Mouse (Mus musculus) MEL (cell line): ENCODE results near the gene Wdr46. TPM values are rescaled to one million over a fixed set of nuclear protein-coding genes. Genes with fewer than 3 reads are reported as not detected.
"Not testable (repeated sequence)": the region's sequence is repeated elsewhere in the genome, so short reads cannot be mapped to it uniquely, and the experiment has no call there.

Experiments
- DNase-seq: peaks from one replicate; pipeline ENCODE4 v3.0.0; 2011; ENCODE audit warnings: low read depth, low spot score
- H3K27ac ChIP-seq: 2 replicates; pipeline ENCODE4 v1.5.1; 2012; ENCODE audit warnings: low read depth, mild to moderate bottlenecking, control low read depth, low read length, moderate library complexity; ENCODE audit not compliant: control insufficient read depth
- H3K27me3 ChIP-seq, 2 experiments: fragments of 150-350 bp in 1 of 2; sonication (generic) in 1 of 2; 2 replicates each; pipeline ENCODE4 v1.6.1; 2012; ENCODE audit warnings: low read length in 2 of 2, mild to moderate bottlenecking in 2 of 2, improper control_type of control experiment in 1 of 2, moderate library complexity in 1 of 2; ENCODE audit not compliant: insufficient read depth in 2 of 2, control insufficient read depth in 1 of 2
- H3K36me3 ChIP-seq, 2 experiments: 2 replicates each; pipeline ENCODE4 v1.6.1; 2012 to 2014; ENCODE audit warnings: low read length in 2 of 2, improper control_type of control experiment in 1 of 2, inconsistent platforms in 1 of 2, mild to moderate bottlenecking in 1 of 2; ENCODE audit not compliant: insufficient read depth in 2 of 2, control insufficient read depth in 1 of 2
- H3K4me1 ChIP-seq, 2 experiments: fragments of 150-350 bp in 1 of 2; sonication (generic) in 1 of 2; 2 replicates each; pipeline ENCODE4 v1.6.1; 2012; ENCODE audit warnings: low read length in 2 of 2, improper control_type of control experiment in 1 of 2, mild to moderate bottlenecking in 1 of 2; ENCODE audit not compliant: insufficient read depth in 2 of 2, control insufficient read depth in 1 of 2
- H3K4me3 ChIP-seq, 2 experiments: fragments of 150-350 bp in 1 of 2; sonication (generic) in 1 of 2; 2 replicates each; pipeline ENCODE4 v1.5.1; 2012; ENCODE audit warnings: low read depth in 2 of 2, low read length in 2 of 2, mild to moderate bottlenecking in 2 of 2, moderate library complexity in 2 of 2, control low read depth in 1 of 2, improper control_type of control experiment in 1 of 2; ENCODE audit not compliant: control insufficient read depth in 1 of 2, insufficient read depth in 1 of 2
- H3K79me2 ChIP-seq: 2 replicates; pipeline ENCODE4 v1.6.1; 2012; ENCODE audit warnings: mild to moderate bottlenecking, low read length, moderate library complexity; ENCODE audit not compliant: control insufficient read depth, poor library complexity, insufficient read depth
- H3K9ac ChIP-seq: 2 replicates; pipeline ENCODE4 v1.6.1; 2012; ENCODE audit warnings: low read depth, mild to moderate bottlenecking, control low read depth, low read length, moderate library complexity; ENCODE audit not compliant: control insufficient read depth, poor library complexity, severe bottlenecking
- H3K9me3 ChIP-seq: fragments of 150-350 bp; sonication (generic); replicated peaks from 2 replicates; pipeline ENCODE4 v1.6.1; 2012; ENCODE audit warnings: mild to moderate bottlenecking, low read length, improper control_type of control experiment, moderate library complexity; ENCODE audit not compliant: insufficient read depth
- CHD1 ChIP-seq: IDR thresholded peaks from 2 replicates; pipeline ENCODE4 v1.6.1; 2012; ENCODE audit warnings: low read depth, mild to moderate bottlenecking, inconsistent platforms, low read length, improper control_type of control experiment
- CTCF ChIP-seq, 3 experiments: IDR thresholded peaks in 2 of 3; conservative IDR thresholded peaks in 1 of 3; 2 replicates each; pipeline ENCODE4 v1.5.1; 2011 to 2012; ENCODE audit warnings: low read length in 3 of 3, low read depth in 2 of 3, mild to moderate bottlenecking in 2 of 3, improper control_type of control experiment in 1 of 3, inconsistent platforms in 1 of 3, mixed read lengths in 1 of 3, moderate library complexity in 1 of 3; ENCODE audit not compliant: control insufficient read depth in 1 of 3, insufficient read depth in 1 of 3, poor library complexity in 1 of 3, severe bottlenecking in 1 of 3
- ETS1 ChIP-seq: IDR thresholded peaks from 2 replicates; pipeline ENCODE4 v1.6.1; 2012; ENCODE audit warnings: low read depth, mild to moderate bottlenecking, inconsistent platforms, low read length, improper control_type of control experiment, moderate library complexity
- GABPA ChIP-seq: IDR thresholded peaks from 2 replicates; pipeline ENCODE4 v1.6.1; 2012; ENCODE audit warnings: low read depth, mild to moderate bottlenecking, inconsistent platforms, low read length, improper control_type of control experiment, moderate library complexity
- HCFC1 ChIP-seq: IDR thresholded peaks from 2 replicates; pipeline ENCODE4 v1.6.1; 2012; ENCODE audit warnings: low read depth, mild to moderate bottlenecking, inconsistent platforms, low read length, improper control_type of control experiment, moderate library complexity
- KAT2A ChIP-seq: conservative IDR thresholded peaks from 2 replicates; pipeline ENCODE4 v1.6.1; 2012; ENCODE audit warnings: low read depth, low read length, improper control_type of control experiment, inconsistent platforms
- MAX ChIP-seq: IDR thresholded peaks from 2 replicates; pipeline ENCODE4 v1.6.1; 2011; ENCODE audit warnings: low read length, improper control_type of control experiment
- MAZ ChIP-seq: IDR thresholded peaks from 2 replicates; pipeline ENCODE4 v1.6.1; 2012; ENCODE audit warnings: low read depth, mild to moderate bottlenecking, inconsistent platforms, low read length, improper control_type of control experiment
- MYB ChIP-seq: IDR thresholded peaks from 2 replicates; pipeline ENCODE4 v1.6.1; 2011; ENCODE audit warnings: mild to moderate bottlenecking, low read depth, low read length, improper control_type of control experiment
- NRF1 ChIP-seq: IDR thresholded peaks from 2 replicates; pipeline ENCODE4 v1.6.1; 2014; ENCODE audit warnings: low read depth, mild to moderate bottlenecking, inconsistent platforms, low read length, improper control_type of control experiment, moderate library complexity; ENCODE audit not compliant: poor library complexity, insufficient read depth, severe bottlenecking
- POLR2A ChIP-seq, 2 experiments: IDR thresholded peaks; 2 replicates each; pipeline ENCODE4 v1.6.1; 2011 to 2012; ENCODE audit warnings: low read length in 2 of 2, mild to moderate bottlenecking in 2 of 2, control low read depth in 1 of 2, improper control_type of control experiment in 1 of 2, low read depth in 1 of 2, moderate library complexity in 1 of 2; ENCODE audit not compliant: control insufficient read depth in 1 of 2, insufficient read depth in 1 of 2, poor library complexity in 1 of 2
- POLR2AphosphoS2 ChIP-seq: IDR thresholded peaks from 2 replicates; pipeline ENCODE4 v1.6.1; 2011; ENCODE audit warnings: low read length, improper control_type of control experiment
- POLR2AphosphoS5 ChIP-seq: IDR thresholded peaks from 2 replicates; pipeline ENCODE4 v1.6.1; 2012; ENCODE audit warnings: low read depth, borderline replicate concordance, mild to moderate bottlenecking, inconsistent platforms, low read length, moderate library complexity, mixed read lengths
- RAD21 ChIP-seq: IDR thresholded peaks from 2 replicates; pipeline ENCODE4 v1.6.1; 2011; ENCODE audit warnings: mild to moderate bottlenecking, low read depth, low read length, improper control_type of control experiment
- RCOR1 ChIP-seq: IDR thresholded peaks from 2 replicates; pipeline ENCODE4 v1.6.1; 2012; ENCODE audit warnings: low read depth, mild to moderate bottlenecking, inconsistent platforms, low read length, improper control_type of control experiment
- SIN3A ChIP-seq: IDR thresholded peaks from 2 replicates; pipeline ENCODE4 v1.6.1; 2012; ENCODE audit warnings: low read length, improper control_type of control experiment, inconsistent platforms
- SMC3 ChIP-seq: IDR thresholded peaks from 2 replicates; pipeline ENCODE4 v1.6.1; 2011; ENCODE audit warnings: low read depth, low read length, improper control_type of control experiment
- TAL1 ChIP-seq: IDR thresholded peaks from 2 replicates; pipeline ENCODE4 v1.6.1; 2012; ENCODE audit warnings: mild to moderate bottlenecking, inconsistent platforms, low read length, moderate library complexity, mixed read lengths
- TBP ChIP-seq: IDR thresholded peaks from 2 replicates; pipeline ENCODE4 v1.8.0; 2011; ENCODE audit warnings: low read depth, low read length, improper control_type of control experiment
- ZC3H11A ChIP-seq: IDR thresholded peaks from 2 replicates; pipeline ENCODE4 v1.6.1; 2012; ENCODE audit warnings: low read depth, mild to moderate bottlenecking, inconsistent platforms, low read length, improper control_type of control experiment
- ZKSCAN1 ChIP-seq: IDR thresholded peaks from 2 replicates; pipeline ENCODE4 v1.6.1; 2012; ENCODE audit warnings: low read depth, mild to moderate bottlenecking, inconsistent platforms, low read length, improper control_type of control experiment, moderate library complexity
- ZMIZ1 ChIP-seq: IDR thresholded peaks from 2 replicates; pipeline ENCODE4 v1.6.1; 2012; ENCODE audit warnings: low read depth, mild to moderate bottlenecking, inconsistent platforms, low read length, improper control_type of control experiment, moderate library complexity
- ZNF384 ChIP-seq: IDR thresholded peaks from 2 replicates; pipeline ENCODE4 v1.6.1; 2012; ENCODE audit warnings: low read depth, mild to moderate bottlenecking, inconsistent platforms, low read length, improper control_type of control experiment
- polyA plus RNA-seq, 2 experiments: library from polyadenylated mRNA; stranded (reverse) in 1 of 2; unstranded in 1 of 2; fragments of >175 nt in 1 of 2; fragments of >200 nt in 1 of 2; gene quantifications; 2 replicates each; pipeline versions ENCODE4 v1.2.1 to v1.2.4; 2012; ENCODE audit warnings: low replicate concordance in 2 of 2, low read depth in 1 of 2; ENCODE audit not compliant: insufficient read length in 2 of 2, insufficient read depth in 1 of 2, missing spikeins in 1 of 2
- total RNA-seq: library from RNA; depleted of rRNA; stranded (reverse); fragments of 300-350 nt; gene quantifications from 2 replicates; pipeline ENCODE4 v1.2.3, GENCODE M21; 2012

The Wdr46 gene
- total and polyA plus RNA-seq, 3 experiments: 100 to 131 TPM; not detected in 1

- no peak for TF ChIP-seq ETS1
- TF ChIP-seq POLR2A (IDR thresholded peaks at IDR 0.05; ENCODE audit: control insufficient read depth in 1 of 2, insufficient read depth in 1 of 2, low read depth in 1 of 2, low read length in 2 of 2, poor library complexity in 1 of 2): peak in 1 of 2 experiments; percentile 83; a peak in 2 of 4 replicates
- TF ChIP-seq RCOR1: no peak
- TF ChIP-seq, all 39 proteins: peak for 15
These were observed at the start of gene Wdr46, which contains the start of gene Pfdn6 (continued) for GRCm38 (mm10) chr17:33940206-33940805.

GRCm38 (mm10) chr17:33891357-33891756 lies 49.1 kb upstream of the Wdr46 start:
- Histone ChIP-seq H3K9me3 (no peaks in the 10 kb centered on the region), H3K36me3 (peaks cover 0 to 16% of the 10 kb centered on the region in 2 experiments; a peak in 2 of 4 replicates)
- TF ChIP-seq RAD21: no peak
- TF ChIP-seq MAX: no peak
- TF ChIP-seq, all 39 proteins: peak for 0
- no peak overlapping the region for H3K27ac ChIP-seq
- 0 out of 2 replicates have a peak overlapping the region, but pooled peaks have one; percentile 8 for H3K9ac ChIP-seq
- H3K79me2 ChIP-seq: peaks cover 27% of the 10 kb centered on the region
- DNase-seq: no peak
- H3K27me3 ChIP-seq: no peaks in the 10 kb centered on the region
- H3K4me1 ChIP-seq: peaks cover 4 to 18% of the 10 kb centered on the region in 2 experiments
- no peak overlapping the region for H3K4me3 ChIP-seq

- not testable (repeated sequence) for H3K9me3 ChIP-seq, DNase-seq, H3K4me3 ChIP-seq, H3K27me3 ChIP-seq, H3K27ac ChIP-seq, H3K9ac ChIP-seq
- Histone ChIP-seq H3K4me1 (peaks cover 4 to 18% of the 10 kb centered on the region in 2 experiments), H3K79me2 (peaks cover 27% of the 10 kb centered on the region), H3K36me3 (peaks cover 0 to 16% of the 10 kb centered on the region in 2 experiments; a peak in 2 of 4 replicates)
- TF ChIP-seq CTCF (IDR thresholded peaks at IDR 0.05 in 2 of 3, conservative IDR thresholded peaks at IDR 0.05 in 1 of 3; ENCODE audit: control insufficient read depth in 1 of 3, insufficient read depth in 1 of 3, low read depth in 2 of 3, low read length in 3 of 3, poor library complexity in 1 of 3, severe bottlenecking in 1 of 3) (0 out of 6 replicates have a peak, but pooled peaks of 2 of the 3 experiments have one; percentile 2 to 9), ZNF384 (peak; percentile 41; the same call in 1 of the 2 replicates)
These were observed 48.6 kb upstream of the Wdr46 start for GRCm38 (mm10) chr17:33891892-33892291.

GRCm38 (mm10) chr17:33892429-33892828 lies 48.0 kb upstream of the Wdr46 start:
- Histone ChIP-seq H3K9ac (no peak overlapping the region), H3K9me3 (no peaks in the 10 kb centered on the region), H3K27ac (no peak overlapping the region), H3K27me3 (no peaks in the 10 kb centered on the region), H3K36me3 (peaks cover 0 to 16% of the 10 kb centered on the region in 2 experiments; a peak in 2 of 4 replicates), H3K79me2 (peaks cover 26% of the 10 kb centered on the region), H3K4me1 (peaks cover 5 to 18% of the 10 kb centered on the region in 2 experiments), H3K4me3 (no peak overlapping the region)
- DNase-seq: no peak
- TF ChIP-seq ZKSCAN1 (no peak), MAZ (no peak), CHD1 (no peak), RAD21 (no peak), RCOR1 (no peak), POLR2AphosphoS5 (no peak), TAL1 (no peak), POLR2AphosphoS2 (no peak), ZMIZ1 (no peak), ZC3H11A (no peak), SMC3 (no peak), SIN3A (no peak), POLR2A (IDR thresholded peaks at IDR 0.05; ENCODE audit: control insufficient read depth in 1 of 2, insufficient read depth in 1 of 2, low read depth in 1 of 2, low read length in 2 of 2, poor library complexity in 1 of 2) (no peak), MYB (no peak), GABPA (no peak), HCFC1 (no peak), KAT2A (no peak), NRF1 (no peak), TBP (no peak)
